Mouse (Mus musculus) midbrain, embryonic 11.5 days (tissue): ENCODE measurements around the gene Nalcn. TPM values are rescaled to one million over a fixed set of nuclear protein-coding genes. Genes with fewer than 3 reads are reported as not detected.
A peak's percentile ranks its signal among the peaks of the same experiment; 100 is the strongest.
"Not testable (repeated sequence)": the region's sequence is repeated elsewhere in the genome, so short reads cannot be mapped to it uniquely, and the experiment has no call there.

Source experiments
- ATAC-seq: fragments of 200-750 bp; cut with Nextera tagmentation; 2 replicates; pipeline ENCODE4 v1.8.0; 2017; ENCODE audit warnings: moderate TSS enrichment, moderate library complexity; ENCODE audit not compliant: low FRiP score
- DNase-seq: peaks from one replicate; pipeline ENCODE4 v3.0.0; 2015; ENCODE audit warnings: low spot score; ENCODE audit errors: missing footprints
- H3K27ac ChIP-seq: fragments of 300-500 bp; sonication (generic); 2 replicates; pipeline ENCODE4 v1.5.1; 2014; ENCODE audit warnings: low read depth, low read length
- H3K27me3 ChIP-seq: fragments of 300-500 bp; sonication (generic); 2 replicates; pipeline ENCODE4 v1.6.1; 2014; ENCODE audit warnings: mild to moderate bottlenecking, low read length, moderate library complexity, mixed read lengths; ENCODE audit not compliant: control insufficient read depth, insufficient read depth
- H3K36me3 ChIP-seq: fragments of 300-500 bp; sonication (generic); 2 replicates; pipeline ENCODE4 v1.6.1; 2014; ENCODE audit warnings: mild to moderate bottlenecking, low read length, moderate library complexity, mixed read lengths; ENCODE audit not compliant: control insufficient read depth, insufficient read depth
- H3K4me1 ChIP-seq: fragments of 300-500 bp; sonication (generic); 2 replicates; pipeline ENCODE4 v1.6.1; 2014; ENCODE audit warnings: low read length; ENCODE audit not compliant: control insufficient read depth, insufficient read depth
- H3K4me2 ChIP-seq: fragments of 300-500 bp; sonication (generic); 2 replicates; pipeline ENCODE4 v1.6.1; 2014; ENCODE audit warnings: mild to moderate bottlenecking, moderate library complexity
- H3K4me3 ChIP-seq: fragments of 300-500 bp; sonication (generic); 2 replicates; pipeline ENCODE4 v1.5.1; 2014; ENCODE audit warnings: low read depth, low read length
- H3K9ac ChIP-seq: fragments of 300-500 bp; sonication (generic); 2 replicates; pipeline ENCODE4 v1.6.1; 2014; ENCODE audit warnings: low read length
- H3K9me3 ChIP-seq: fragments of 300-500 bp; sonication (generic); 2 replicates; pipeline ENCODE4 v1.6.1; 2016; ENCODE audit warnings: low read length; ENCODE audit not compliant: control insufficient read depth
- WGBS: fragments of 180-500 bp; shearing (Covaris S2); extraction: QIAGEN DNeasy Blood & Tissue Kit; methylation state at CpG from one replicate; pipeline ENCODE4 v1.1.7; 2014; 5-methylcytosine and 5-hydroxymethylcytosine counted together
- polyA plus RNA-seq: library from polyadenylated mRNA; unstranded; fragments of >200 nt; fragmentation: Nextera tagmentation; extraction: Ambion mirVana; gene quantifications from 2 replicates; pipeline ENCODE4 v1.2.1, GENCODE M21; 2014

The Nalcn gene
- 3.2 and 3.9 TPM in 2 replicates for polyA plus RNA-seq

DNA sequence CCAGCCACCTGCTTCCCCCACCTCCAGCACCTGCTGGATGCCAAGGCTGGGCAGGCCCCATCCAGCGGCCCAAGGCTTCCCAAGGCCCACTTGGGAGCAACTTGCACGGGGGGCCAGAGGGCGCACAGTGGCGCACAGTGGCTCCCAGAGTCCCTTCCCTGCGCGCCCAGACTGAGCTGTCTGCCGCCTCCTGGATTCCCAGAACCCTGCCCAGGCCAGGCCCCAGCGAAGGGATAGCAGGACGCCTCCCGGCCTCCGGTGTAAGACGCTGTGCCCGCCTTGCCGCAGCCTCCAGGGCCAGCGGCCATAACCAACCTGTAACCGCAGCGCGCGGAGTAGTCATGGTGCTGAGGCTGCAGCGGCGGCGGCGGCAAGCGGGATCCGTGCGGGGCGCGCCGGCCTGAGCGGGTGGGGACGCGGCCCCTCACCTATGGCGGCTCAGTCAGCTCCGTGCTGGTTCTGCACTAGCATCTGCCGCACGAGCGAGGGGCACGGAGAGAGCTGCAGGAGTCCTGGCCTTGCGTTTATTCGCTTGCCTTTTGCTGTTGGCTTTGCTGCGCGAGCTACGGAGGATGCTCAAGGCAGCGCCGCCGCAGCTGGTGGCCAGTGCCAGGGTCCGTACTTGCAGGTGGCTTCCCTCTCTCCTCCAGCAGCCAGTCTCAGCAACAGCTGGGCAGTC is at the start of gene Nalcn:
Gene Nalcn, minus strand, starts transcription at position 644 of the 679 bp plus-strand sequence.
- Histone ChIP-seq H3K9me3 (no peaks in the 10 kb centered on the region), H3K27me3 (no peaks in the 10 kb centered on the region), H3K9ac (peak within 1 kb of the TSS; percentile 75), H3K4me2 (peak within 1 kb of the TSS; percentile 59), H3K27ac (no peak within 1 kb of the TSS; the same call in 1 of the 2 replicates), H3K4me3 (peak within 1 kb of the TSS; percentile 54), H3K4me1 (peaks cover 2% of the 10 kb centered on the region; the same call in 1 of the 2 replicates), H3K36me3 (no peaks in the 10 kb centered on the region)
- WGBS, result 1% methylated on average over 47 of the region's 47 CpGs
- ATAC-seq (peak; percentile 90), DNase-seq (peak; percentile 94)

DNA sequence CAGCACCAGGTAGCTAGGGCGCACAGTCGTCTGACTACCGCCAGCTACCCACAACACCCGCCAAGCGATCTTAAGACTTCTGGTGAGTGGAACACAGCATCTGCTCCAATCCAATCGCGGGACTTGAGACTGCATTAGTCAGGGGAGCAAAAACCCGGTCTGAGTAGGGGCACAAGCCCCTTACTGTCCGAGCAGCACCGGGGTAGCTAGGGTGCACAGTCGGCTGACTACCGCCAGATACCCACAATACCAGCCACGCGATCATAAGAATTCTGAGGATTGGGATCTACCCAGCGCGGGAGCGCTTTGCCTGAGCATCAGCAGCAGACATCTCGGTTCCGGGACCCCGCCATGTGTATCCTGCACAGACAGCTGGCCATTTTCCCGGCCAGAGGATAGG is 44.1 kb upstream of the Nalcn start:
- ATAC-seq, H3K4me2 ChIP-seq, H3K27ac ChIP-seq, H3K36me3 ChIP-seq, H3K4me1 ChIP-seq, H3K9me3 ChIP-seq, H3K27me3 ChIP-seq, H3K9ac ChIP-seq, H3K4me3 ChIP-seq: not testable (repeated sequence)
- DNase-seq, result peak; percentile 45
- 85% methylated on average over 21 of the region's 21 CpGs for WGBS

DNA sequence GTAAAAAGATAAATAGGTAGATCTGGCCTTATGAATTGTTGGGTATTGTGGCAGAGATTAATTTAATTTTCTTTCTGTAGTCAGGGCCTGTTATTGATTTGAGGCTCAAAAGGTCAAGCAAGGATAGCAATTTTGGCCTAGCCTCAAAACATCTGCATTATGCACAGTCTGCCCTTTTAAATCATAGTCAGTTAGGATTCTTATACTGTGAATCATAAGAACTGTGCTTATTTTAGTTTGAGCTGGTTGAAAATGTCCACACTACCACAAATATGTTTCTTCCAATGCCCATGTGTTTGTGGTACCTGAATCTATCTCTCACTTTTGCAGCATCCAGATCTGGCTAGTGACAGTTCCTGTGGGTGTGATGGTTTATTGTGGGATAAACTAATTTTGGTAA is 37.5 kb upstream of the Nalcn start:
- Histone ChIP-seq H3K4me3 (no peak overlapping the region), H3K4me2 (no peak overlapping the region), H3K27me3 (no peaks in the 10 kb centered on the region), H3K27ac (no peak overlapping the region), H3K9ac (no peak overlapping the region), H3K9me3 (no peaks in the 10 kb centered on the region), H3K4me1 (0 out of 2 replicates have a peak, but pooled peaks cover 4% of the 10 kb centered on the region), H3K36me3 (no peaks in the 10 kb centered on the region)
- ATAC-seq, result no peak
- no peak for DNase-seq

DNA sequence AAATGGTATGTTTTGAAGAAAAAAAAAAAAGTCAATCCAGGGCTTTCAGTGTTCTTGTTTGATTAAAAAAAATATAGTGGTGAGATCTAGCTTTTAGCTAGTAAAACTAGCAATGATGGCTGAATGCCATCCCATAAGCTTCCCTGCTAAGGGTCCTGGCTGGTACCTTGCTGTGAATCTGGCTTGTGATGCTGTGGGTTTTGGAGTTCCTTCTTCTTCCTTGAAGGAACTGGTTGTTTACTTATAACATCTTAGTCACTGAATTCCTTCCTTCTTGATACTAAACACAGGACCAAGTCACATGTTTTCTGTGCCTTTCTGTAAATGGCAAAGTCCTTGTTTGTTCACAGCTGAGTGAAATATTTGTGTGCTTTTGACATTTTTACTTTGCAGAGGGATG is 36.3 kb upstream of the Nalcn start:
- H3K9me3 ChIP-seq, result no peaks in the 10 kb centered on the region
- H3K4me1 ChIP-seq, result 0 out of 2 replicates have a peak, but pooled peaks cover 4% of the 10 kb centered on the region
- no peak overlapping the region for H3K9ac ChIP-seq
- H3K4me3 ChIP-seq, result no peak overlapping the region
- H3K27me3 ChIP-seq, result no peaks in the 10 kb centered on the region
- ATAC-seq (no peak), DNase-seq (no peak)
- H3K4me2 ChIP-seq, result no peak overlapping the region
- H3K27ac ChIP-seq, result no peak overlapping the region
- no peaks in the 10 kb centered on the region for H3K36me3 ChIP-seq

DNA sequence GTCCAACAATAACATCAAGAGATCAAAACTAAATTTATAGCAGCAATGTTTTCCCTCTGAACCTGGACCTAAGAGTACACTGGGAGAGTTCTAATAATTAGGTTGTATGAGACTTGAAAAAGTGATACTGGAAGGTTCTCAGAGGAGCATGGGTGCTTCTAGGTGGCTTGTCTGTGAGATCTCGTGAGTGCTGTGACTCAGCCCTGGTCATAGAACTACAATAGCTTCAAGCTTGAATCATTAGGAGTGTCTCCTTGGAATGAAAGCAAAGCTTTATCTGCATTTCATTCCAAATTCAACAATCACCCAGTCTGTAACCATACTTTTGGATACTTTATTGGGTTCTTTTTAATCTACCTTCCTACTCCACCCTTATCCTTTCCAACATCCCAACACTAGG is 35.4 kb upstream of the Nalcn start:
- ATAC-seq, result no peak
- Histone ChIP-seq H3K4me2 (no peak overlapping the region), H3K4me1 (0 out of 2 replicates have a peak, but pooled peaks cover 4% of the 10 kb centered on the region), H3K4me3 (no peak overlapping the region), H3K27ac (no peak overlapping the region), H3K9ac (no peak overlapping the region), H3K36me3 (no peaks in the 10 kb centered on the region), H3K27me3 (no peaks in the 10 kb centered on the region), H3K9me3 (no peaks in the 10 kb centered on the region)
- DNase-seq, result no peak
- WGBS, result 82% methylated on average over 1 of the region's 1 CpGs

DNA sequence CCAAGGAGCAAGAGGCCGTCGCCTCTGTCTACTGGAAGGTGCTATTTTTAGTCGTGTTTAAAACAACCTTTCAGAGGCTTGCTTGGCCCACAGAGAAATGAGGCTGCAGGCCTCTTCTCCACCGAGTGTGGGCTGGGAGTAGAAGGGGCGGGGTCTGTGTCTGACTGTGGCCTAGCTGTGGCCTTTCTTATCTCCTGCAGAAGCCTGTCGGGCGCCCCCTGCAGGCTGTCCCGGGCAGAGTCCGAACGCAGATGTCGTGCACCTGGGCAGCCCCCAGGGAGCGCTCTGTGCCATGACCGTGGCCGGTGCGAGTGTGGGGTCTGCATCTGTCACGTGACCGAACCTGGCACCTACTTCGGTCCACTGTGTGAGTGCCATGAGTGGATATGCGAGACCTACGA is 34.1 kb upstream of the Nalcn start:
- WGBS, result 24% methylated on average over 20 of the region's 20 CpGs
- no peak overlapping the region for H3K4me2 ChIP-seq
- peak; percentile 92 for DNase-seq

DNA sequence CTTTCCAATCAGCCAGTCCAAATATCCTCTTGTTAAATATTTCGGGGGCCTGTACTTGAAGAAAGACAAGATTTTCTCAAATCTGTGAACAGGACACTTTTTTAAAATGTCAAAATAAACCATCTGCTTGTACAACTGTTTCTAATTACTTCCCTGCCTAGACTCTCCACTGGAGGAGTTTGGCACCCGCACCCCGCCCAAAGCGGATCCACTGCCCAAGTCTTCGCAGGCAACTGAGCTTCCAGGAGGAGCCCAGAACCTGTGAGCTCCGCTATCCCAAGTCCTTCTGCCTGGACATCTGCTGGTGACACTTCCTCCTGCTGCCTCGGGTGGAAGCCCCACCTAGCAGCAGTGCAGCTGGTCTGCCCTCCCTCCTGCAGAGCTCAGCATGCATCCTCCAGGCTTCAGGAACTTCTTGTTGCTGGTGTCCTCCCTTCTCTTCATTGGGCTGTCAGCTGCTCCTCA is 33.0 kb upstream of the Nalcn start, which contains the start of gene Itgbl1:
Gene Itgbl1, plus strand, starts transcription at position 51 of the 465 bp plus-strand sequence.
- H3K4me2 ChIP-seq, result no peak within 1 kb of the TSS
- H3K9ac ChIP-seq, result no peak within 1 kb of the TSS
- 39% methylated on average over 7 of the region's 7 CpGs for WGBS
- no peak within 1 kb of the TSS for H3K4me3 ChIP-seq
- H3K4me1 ChIP-seq, result 0 out of 2 replicates have a peak, but pooled peaks cover 4% of the 10 kb centered on the region
- no peaks in the 10 kb centered on the region for H3K9me3 ChIP-seq
- H3K36me3 ChIP-seq, result no peaks in the 10 kb centered on the region
- H3K27me3 ChIP-seq, result no peaks in the 10 kb centered on the region
- DNase-seq (peak; percentile 83), ATAC-seq (peak; percentile 43; the same call in 1 of the 2 replicates)
- no peak within 1 kb of the TSS for H3K27ac ChIP-seq

More for the DNA sequence above, 34.1 kb upstream of the Nalcn start:
- Histone ChIP-seq H3K4me1 (0 out of 2 replicates have a peak, but pooled peaks cover 4% of the 10 kb centered on the region), H3K36me3 (no peaks in the 10 kb centered on the region), H3K27ac (no peak overlapping the region), H3K9me3 (no peaks in the 10 kb centered on the region), H3K9ac (no peak overlapping the region), H3K4me3 (no peak overlapping the region), H3K27me3 (no peaks in the 10 kb centered on the region)
- peak; percentile 89 for ATAC-seq

DNA sequence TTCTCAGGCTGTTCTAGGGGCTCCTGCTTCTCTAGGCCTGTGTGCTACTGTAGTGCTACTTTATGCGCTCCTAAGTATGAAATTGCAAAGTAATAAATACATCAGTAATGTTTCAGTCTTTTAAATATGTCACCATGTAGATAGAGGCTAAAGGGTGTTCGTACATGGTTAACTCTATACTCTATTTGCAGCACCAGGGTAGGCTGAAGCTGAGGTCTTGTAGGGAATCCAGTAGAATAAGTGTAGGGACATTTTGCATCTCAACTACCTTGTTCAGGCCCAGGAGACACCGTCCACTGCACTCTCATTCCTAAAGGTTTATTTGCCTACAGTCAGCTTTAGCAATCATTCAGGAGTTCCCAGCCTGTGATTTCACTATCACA is 227 bp upstream of the Nalcn start:
- no peaks in the 10 kb centered on the region for H3K9me3 ChIP-seq
- H3K4me2 ChIP-seq, result peak overlapping the region; percentile 59
- ATAC-seq (peak; percentile 6; the same call in 1 of the 2 replicates), DNase-seq (no peak)
- no peak overlapping the region for H3K27ac ChIP-seq
- H3K36me3 ChIP-seq, result no peaks in the 10 kb centered on the region
- peak overlapping the region; percentile 54 for H3K4me3 ChIP-seq
- 49% methylated on average over 3 of the region's 3 CpGs for WGBS
- H3K27me3 ChIP-seq, result no peaks in the 10 kb centered on the region
- H3K4me1 ChIP-seq, result peaks cover 2% of the 10 kb centered on the region; the same call in 1 of the 2 replicates
- H3K9ac ChIP-seq, result peak overlapping the region; percentile 75

DNA sequence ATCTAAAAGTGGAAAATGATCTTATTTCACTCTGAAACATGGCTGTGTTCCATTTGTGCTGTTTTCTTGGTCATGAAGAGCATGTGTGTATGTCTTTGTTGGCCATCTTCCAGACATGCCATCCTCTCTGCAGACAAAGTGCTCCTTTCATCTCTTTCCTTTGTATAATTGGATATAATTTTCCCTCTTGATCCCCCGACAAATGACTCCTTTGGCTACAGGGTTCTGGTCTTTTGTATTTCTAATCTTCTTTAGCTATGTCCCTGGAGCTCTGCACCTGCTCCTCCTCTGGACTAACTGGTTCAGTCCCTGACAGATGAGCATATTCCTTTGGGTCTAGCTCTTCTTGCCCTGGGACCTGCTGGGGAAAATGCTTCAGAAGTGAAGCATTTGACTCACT is 4.0 kb downstream of the Nalcn start:
- DNase-seq, result peak; percentile 88
- Histone ChIP-seq H3K9ac (no peak overlapping the region), H3K27me3 (no peaks in the 10 kb centered on the region), H3K4me2 (no peak overlapping the region), H3K36me3 (no peaks in the 10 kb centered on the region), H3K9me3 (no peaks in the 10 kb centered on the region), H3K4me3 (no peak overlapping the region), H3K27ac (peak overlapping the region; percentile 2; the same call in 1 of the 2 replicates), H3K4me1 (peaks cover 2% of the 10 kb centered on the region; the same call in 1 of the 2 replicates)
- WGBS, result 32% methylated on average over 1 of the region's 1 CpGs
- peak; percentile 55 for ATAC-seq
